Mouse (Mus musculus) midbrain, embryonic 15.5 days (tissue): ENCODE results near the gene Pinlyp. TPM values are rescaled to one million over a fixed set of nuclear protein-coding genes. Genes with fewer than 3 reads are reported as not detected.

ENCODE experiments used
- ATAC-seq: fragments of 200-750 bp; cut with Nextera tagmentation; replicated peaks from 2 replicates; pipeline ENCODE4 v1.8.0; 2017; ENCODE audit warnings: moderate TSS enrichment
- H3K27ac ChIP-seq: fragments of 300-500 bp; sonication (generic); 2 replicates; pipeline ENCODE4 v1.5.1; 2015; ENCODE audit warnings: mild to moderate bottlenecking, inconsistent platforms
- H3K27me3 ChIP-seq: fragments of 300-500 bp; sonication (generic); replicated peaks from 2 replicates; pipeline ENCODE4 v1.6.1; 2015; ENCODE audit warnings: inconsistent platforms
- H3K36me3 ChIP-seq: fragments of 300-500 bp; sonication (generic); replicated peaks from 2 replicates; pipeline ENCODE4 v1.6.1; 2015; ENCODE audit warnings: inconsistent platforms
- H3K4me1 ChIP-seq: fragments of 300-500 bp; sonication (generic); 2 replicates; pipeline ENCODE4 v1.6.1; 2015; ENCODE audit warnings: inconsistent platforms
- H3K4me2 ChIP-seq: fragments of 300-500 bp; sonication (generic); 2 replicates; pipeline ENCODE4 v1.6.1; 2015; ENCODE audit warnings: inconsistent platforms, mild to moderate bottlenecking, moderate library complexity
- H3K4me3 ChIP-seq: fragments of 300-500 bp; sonication (generic); 2 replicates; pipeline ENCODE4 v1.5.1; 2015; ENCODE audit warnings: mild to moderate bottlenecking, inconsistent platforms
- H3K9ac ChIP-seq: fragments of 300-500 bp; sonication (generic); 2 replicates; pipeline ENCODE4 v1.6.1; 2015; ENCODE audit warnings: mild to moderate bottlenecking, inconsistent platforms
- H3K9me3 ChIP-seq: fragments of 300-500 bp; sonication (generic); 2 replicates; pipeline ENCODE4 v1.6.1; 2016; ENCODE audit warnings: inconsistent platforms
- WGBS: fragments of 180-500 bp; shearing (Covaris S2); methylation state at CpG from one replicate; pipeline ENCODE4 v1.1.7; 2015; ENCODE audit warnings: mixed read lengths; 5-methylcytosine and 5-hydroxymethylcytosine counted together
- polyA plus RNA-seq: library from polyadenylated mRNA; unstranded; fragments of >200 nt; fragmentation: Nextera tagmentation; extraction: Ambion mirVana; gene quantifications from 2 replicates; pipeline ENCODE4 v1.2.1, GENCODE M21; 2015

The Pinlyp gene
- not detected in 2 replicates for polyA plus RNA-seq

GRCm38 (mm10) chr7:24546068-24546614 lies at the start of gene Pinlyp, which contains the start of gene Xrcc1:
Gene Pinlyp, minus strand, starts transcription at chr7:24546118.
Gene Xrcc1, plus strand, starts transcription at chr7:24546289.
- Histone ChIP-seq H3K4me3 (peak within 1 kb of the TSS; percentile 87), H3K36me3 (no peaks in the 10 kb centered on the region), H3K4me1 (peaks cover 16% of the 10 kb centered on the region), H3K9ac (peak within 1 kb of the TSS; percentile 84), H3K4me2 (peak within 1 kb of the TSS; percentile 75), H3K9me3 (no peaks in the 10 kb centered on the region), H3K27me3 (no peaks in the 10 kb centered on the region), H3K27ac (peak within 1 kb of the TSS; percentile 73)
- ATAC-seq = no peak; the same call in 1 of the 2 replicates
- 39% methylated on average over 13 of the region's 13 CpGs for WGBS

DNA sequence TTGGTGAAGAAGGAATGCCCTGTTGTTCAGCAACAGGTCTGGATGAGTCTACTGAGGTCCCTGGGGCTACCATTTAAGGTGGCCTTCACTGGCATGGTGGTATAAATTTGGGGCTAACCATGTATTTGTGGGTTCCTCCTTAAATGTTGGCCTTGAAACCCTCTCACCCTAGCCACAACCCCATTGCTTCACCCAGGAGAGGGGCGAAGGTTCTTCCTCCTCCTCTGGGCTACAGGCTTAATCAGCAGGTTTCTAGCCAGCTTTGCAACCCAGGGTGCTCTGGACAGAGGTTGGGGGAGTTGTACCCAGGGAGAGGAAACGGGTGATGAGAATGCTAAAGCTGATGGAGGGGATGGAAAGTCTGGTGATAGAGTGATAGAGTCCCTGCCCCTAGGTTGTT lies 49.5 kb upstream of the Pinlyp start:
- Histone ChIP-seq H3K4me3 (no peak overlapping the region), H3K4me1 (peaks cover 27% of the 10 kb centered on the region), H3K27me3 (0 out of 2 replicates have a peak, but pooled peaks cover 6% of the 10 kb centered on the region), H3K9ac (no peak overlapping the region), H3K27ac (no peak overlapping the region), H3K36me3 (no peaks in the 10 kb centered on the region), H3K9me3 (no peaks in the 10 kb centered on the region), H3K4me2 (no peak overlapping the region)
- no peak for ATAC-seq
- WGBS = 70% methylated on average over 2 of the region's 2 CpGs

GRCm38 (mm10) chr7:24594309-24594803 lies 48.4 kb upstream of the Pinlyp start:
- Histone ChIP-seq H3K27ac (no peak overlapping the region), H3K4me2 (peak overlapping the region; percentile 81), H3K36me3 (no peaks in the 10 kb centered on the region), H3K9ac (peak overlapping the region; percentile 60; the same call in 1 of the 2 replicates), H3K4me1 (peaks cover 27% of the 10 kb centered on the region), H3K4me3 (peak overlapping the region; percentile 52), H3K9me3 (no peaks in the 10 kb centered on the region), H3K27me3 (0 out of 2 replicates have a peak, but pooled peaks cover 6% of the 10 kb centered on the region)
- peak; percentile 35 for ATAC-seq
- 4% methylated on average over 13 of the region's 13 CpGs for WGBS

- WGBS = 2% methylated on average over 39 of the region's 39 CpGs
- ATAC-seq = peak; percentile 89
These were observed 47.8 kb upstream of the Pinlyp start for GRCm38 (mm10) chr7:24593621-24594308.

DNA sequence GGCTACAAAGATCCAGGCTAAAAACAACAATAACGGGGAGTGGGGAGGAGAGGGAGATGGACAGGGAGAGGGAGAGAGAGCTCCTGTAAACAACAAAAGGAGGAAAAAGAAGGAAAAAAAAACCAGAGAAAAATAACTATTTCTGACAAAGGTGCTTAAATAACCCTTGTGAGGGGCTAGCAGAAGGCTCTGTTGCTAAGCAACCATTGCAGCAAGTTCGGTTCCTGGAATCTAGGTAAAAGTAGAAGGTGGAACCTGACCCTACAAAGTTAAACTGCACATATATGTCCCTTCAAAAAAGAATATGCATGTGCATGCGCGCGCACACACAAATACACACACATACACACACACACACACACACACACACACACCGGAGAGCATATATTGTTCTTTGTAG lies 46.9 kb upstream of the Pinlyp start:
- 72% methylated on average over 6 of the region's 6 CpGs for WGBS
- 0 out of 2 replicates have a peak, but pooled peaks cover 6% of the 10 kb centered on the region for H3K27me3 ChIP-seq
- ATAC-seq = no peak

More at GRCm38 (mm10) chr7:24593621-24594308, 47.8 kb upstream of the Pinlyp start:
- Histone ChIP-seq H3K27ac (no peak overlapping the region), H3K27me3 (0 out of 2 replicates have a peak, but pooled peaks cover 6% of the 10 kb centered on the region), H3K9ac (peak overlapping the region; percentile 60), H3K4me1 (peaks cover 27% of the 10 kb centered on the region), H3K9me3 (no peaks in the 10 kb centered on the region), H3K36me3 (no peaks in the 10 kb centered on the region), H3K4me3 (peak overlapping the region; percentile 52), H3K4me2 (peak overlapping the region; percentile 81)

GRCm38 (mm10) chr7:24592163-24592562 lies 46.2 kb upstream of the Pinlyp start:
- H3K9me3 ChIP-seq = no peaks in the 10 kb centered on the region
- no peak overlapping the region for H3K9ac ChIP-seq
- H3K4me1 ChIP-seq = peaks cover 30% of the 10 kb centered on the region
- H3K4me3 ChIP-seq = no peak overlapping the region
- 0 out of 2 replicates have a peak overlapping the region, but pooled peaks have one; percentile 24 for H3K27ac ChIP-seq
- ATAC-seq = no peak
- WGBS = 66% methylated on average over 4 of the region's 4 CpGs
- H3K27me3 ChIP-seq = 0 out of 2 replicates have a peak, but pooled peaks cover 6% of the 10 kb centered on the region
- H3K4me2 ChIP-seq = no peak overlapping the region
- no peaks in the 10 kb centered on the region for H3K36me3 ChIP-seq

More for the DNA sequence above, 46.9 kb upstream of the Pinlyp start:
- Histone ChIP-seq H3K27ac (0 out of 2 replicates have a peak overlapping the region, but pooled peaks have one; percentile 24), H3K36me3 (no peaks in the 10 kb centered on the region), H3K9ac (no peak overlapping the region), H3K4me3 (no peak overlapping the region), H3K4me1 (peaks cover 27% of the 10 kb centered on the region), H3K4me2 (no peak overlapping the region), H3K9me3 (no peaks in the 10 kb centered on the region)

- 77% methylated on average over 5 of the region's 5 CpGs for WGBS
- no peak for ATAC-seq
- H3K9ac ChIP-seq = no peak overlapping the region
- peaks cover 33% of the 10 kb centered on the region for H3K4me1 ChIP-seq
- 0 out of 2 replicates have a peak, but pooled peaks cover 6% of the 10 kb centered on the region for H3K27me3 ChIP-seq
- no peak overlapping the region for H3K4me3 ChIP-seq
- H3K36me3 ChIP-seq = no peaks in the 10 kb centered on the region
- H3K27ac ChIP-seq = no peak overlapping the region
- no peak overlapping the region for H3K4me2 ChIP-seq
- no peaks in the 10 kb centered on the region for H3K9me3 ChIP-seq
These were observed 45.8 kb upstream of the Pinlyp start for GRCm38 (mm10) chr7:24591735-24592134.

DNA sequence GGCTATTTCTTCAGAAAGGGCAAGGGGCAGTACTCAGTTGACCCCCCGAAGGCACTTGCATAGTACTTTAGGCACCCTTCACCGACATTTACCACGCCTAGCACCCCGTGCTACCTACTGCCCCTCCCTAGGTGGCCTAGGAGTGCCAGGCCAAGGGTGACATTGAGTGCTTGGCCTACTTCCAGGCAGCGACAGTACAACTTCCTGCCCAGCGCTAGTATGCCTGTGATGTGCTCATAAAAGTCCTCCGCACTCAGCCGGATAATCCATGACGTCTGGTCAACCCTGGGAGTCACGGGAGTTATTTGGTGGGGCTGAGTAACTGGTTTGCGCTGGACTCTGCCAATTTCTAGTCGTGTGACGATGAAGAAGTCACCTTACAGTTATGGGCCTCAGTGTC lies 42.4 kb upstream of the Pinlyp start:
- no peak overlapping the region for H3K4me3 ChIP-seq
- no peaks in the 10 kb centered on the region for H3K36me3 ChIP-seq
- no peak for ATAC-seq
- no peak overlapping the region for H3K27ac ChIP-seq
- H3K9ac ChIP-seq = no peak overlapping the region
- 86% methylated on average over 13 of the region's 13 CpGs for WGBS
- peaks cover 17% of the 10 kb centered on the region for H3K27me3 ChIP-seq
- peaks cover 23% of the 10 kb centered on the region for H3K4me1 ChIP-seq
- H3K9me3 ChIP-seq = no peaks in the 10 kb centered on the region
- no peak overlapping the region for H3K4me2 ChIP-seq

- Histone ChIP-seq H3K4me1 (peaks cover 14% of the 10 kb centered on the region; the same call in 1 of the 2 replicates), H3K9ac (peak within 1 kb of the TSS; percentile 85), H3K9me3 (no peaks in the 10 kb centered on the region), H3K4me2 (peak within 1 kb of the TSS; percentile 57), H3K4me3 (peak within 1 kb of the TSS; percentile 55), H3K27ac (peak within 1 kb of the TSS; percentile 69), H3K36me3 (no peaks in the 10 kb centered on the region), H3K27me3 (peaks cover 17% of the 10 kb centered on the region)
- WGBS = 7% methylated on average over 30 of the region's 30 CpGs
- peak; percentile 83 for ATAC-seq
These were observed 41.6 kb upstream of the Pinlyp start, which contains the start of the genes Ethe1 and Zfp575 for GRCm38 (mm10) chr7:24587330-24588105. Gene Ethe1, plus strand, starts transcription at chr7:24587543. Gene Zfp575, minus strand, starts transcription at chr7:24587641.

GRCm38 (mm10) chr7:24586828-24587227 lies 40.9 kb upstream of the Pinlyp start:
- H3K27me3 ChIP-seq = peaks cover 17% of the 10 kb centered on the region
- no peaks in the 10 kb centered on the region for H3K9me3 ChIP-seq
- peak overlapping the region; percentile 85 for H3K9ac ChIP-seq
- H3K4me2 ChIP-seq = peak overlapping the region; percentile 57
- H3K27ac ChIP-seq = peak overlapping the region; percentile 69
- peak overlapping the region; percentile 55 for H3K4me3 ChIP-seq
- no peaks in the 10 kb centered on the region for H3K36me3 ChIP-seq
- peak; percentile 75 for ATAC-seq
- peaks cover 10% of the 10 kb centered on the region; the same call in 1 of the 2 replicates for H3K4me1 ChIP-seq
- 10% methylated on average over 8 of the region's 8 CpGs for WGBS

GRCm38 (mm10) chr7:24585995-24586394 lies 40.1 kb upstream of the Pinlyp start:
- no peaks in the 10 kb centered on the region for H3K36me3 ChIP-seq
- 34% methylated on average over 16 of the region's 16 CpGs for WGBS
- ATAC-seq = peak; percentile 21; the same call in 1 of the 2 replicates

More at GRCm38 (mm10) chr7:24585995-24586394, 40.1 kb upstream of the Pinlyp start:
- no peak overlapping the region for H3K9ac ChIP-seq
- H3K27ac ChIP-seq = no peak overlapping the region
- peaks cover 10% of the 10 kb centered on the region; the same call in 1 of the 2 replicates for H3K4me1 ChIP-seq
- no peaks in the 10 kb centered on the region for H3K9me3 ChIP-seq
- H3K27me3 ChIP-seq = peaks cover 17% of the 10 kb centered on the region
- H3K4me2 ChIP-seq = peak overlapping the region; percentile 2; the same call in 1 of the 2 replicates
- 0 out of 2 replicates have a peak overlapping the region, but pooled peaks have one; percentile 0 for H3K4me3 ChIP-seq
